Mouse (Mus musculus) CD4-positive naive resting alpha-beta T cell, adult 76 days (primary cell): ENCODE results near the gene Rmi1. TPM values are rescaled to one million over a fixed set of nuclear protein-coding genes. Genes with fewer than 3 reads are reported as not detected.

ENCODE experiments used
- total RNA-seq: library from RNA; stranded (reverse); gene quantifications from one replicate; pipeline ENCODE4 v1.2.4, GENCODE M21; 2023

Gene Rmi1
- 37.5 TPM for total RNA-seq

GRCm38 (mm10) chr13:58402003-58402743 lies at the start of gene Rmi1:
Rmi1 (plus strand) TSS chr13:58402248.

GRCm38 (mm10) chr13:58358629-58359303 lies 43.3 kb upstream of the Rmi1 start, which contains the start of gene Kif27:
Kif27 (minus strand) TSS chr13:58359122.

GRCm38 (mm10) chr13:58384779-58385546 lies 17.1 kb upstream of the Rmi1 start, which contains the start of gene 2210016F16Rik:
2210016F16Rik (minus strand) TSS chr13:58385225.

GRCm38 (mm10) chr13:58403243-58403642 lies 1.2 kb downstream of the Rmi1 start, which contains the start of gene Hnrnpk:
Hnrnpk (minus strand) TSS chr13:58403343.

Other genes with a start within 250 kb of the Rmi1 start
- 96.7 TPM for gene Idnk, start 244.6 kb upstream of the Rmi1 start, total RNA-seq
- gene Ubqln1, start 186.6 kb upstream of the Rmi1 start, total RNA-seq, result 96.8 TPM
- 1.1 TPM for gene Gkap1, start 126.5 kb upstream of the Rmi1 start, total RNA-seq
- gene Kif27, start 43.1 kb upstream of the Rmi1 start, total RNA-seq, result 0.15 TPM
- gene 2210016F16Rik, start 17.0 kb upstream of the Rmi1 start, total RNA-seq, result 16.6 TPM
- 1,165 TPM for gene Hnrnpk, start 1.1 kb downstream of the Rmi1 start, total RNA-seq
- not detected for gene Slc28a3, start 208.6 kb downstream of the Rmi1 start, total RNA-seq